Mouse (Mus musculus) megakaryocyte, adult 5-6 weeks (primary cell): Measurements from ENCODE around the gene Adipor1. TPM values are rescaled to one million over a fixed set of nuclear protein-coding genes. Genes with fewer than 3 reads are reported as not detected.
"Not testable (repeated sequence)": the region's sequence is repeated elsewhere in the genome, so short reads cannot be mapped to it uniquely, and the experiment has no call there.

ENCODE experiments used
- ATAC-seq: 2 replicates; pipeline ENCODE4 v1.8.0; 2016; ENCODE audit warnings: mild to moderate bottlenecking, inconsistent platforms; ENCODE audit not compliant: poor library complexity, severe bottlenecking
- total RNA-seq, 2 experiments: library from RNA; stranded (forward) in 1 of 2; stranded (reverse) in 1 of 2; fragments of 153-499, 151-499 nt in 1 of 2; fragments of 221-1000, 200-1000 nt in 1 of 2; gene quantifications; 2 replicates each; pipeline versions ENCODE4 v1.2.3 to v1.2.4; 2015 to 2017

Gene Adipor1
- total RNA-seq, 2 experiments from 2014 or later = 83.6 to 118 TPM

DNA sequence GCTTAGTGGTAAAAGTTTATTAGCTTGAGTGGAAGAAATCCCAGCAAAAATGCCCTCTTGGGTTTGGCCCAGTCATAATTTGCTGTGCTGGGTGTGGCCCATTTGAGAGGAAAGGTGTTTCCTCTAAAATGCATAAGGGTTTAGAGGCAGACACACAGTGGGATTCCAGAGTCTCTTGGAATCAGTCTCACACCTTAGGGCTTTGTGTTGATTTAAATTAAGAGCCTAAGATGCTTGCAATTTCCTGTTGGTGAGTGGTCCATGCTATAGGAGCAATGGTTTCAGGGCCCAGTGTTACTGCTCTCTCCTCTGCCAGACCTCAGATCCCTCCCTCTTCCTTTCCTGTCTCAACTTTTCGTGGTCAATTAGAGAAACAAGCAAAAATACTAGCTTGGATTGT is 4.0 kb downstream of the Adipor1 start:
- ATAC-seq = no peak

DNA sequence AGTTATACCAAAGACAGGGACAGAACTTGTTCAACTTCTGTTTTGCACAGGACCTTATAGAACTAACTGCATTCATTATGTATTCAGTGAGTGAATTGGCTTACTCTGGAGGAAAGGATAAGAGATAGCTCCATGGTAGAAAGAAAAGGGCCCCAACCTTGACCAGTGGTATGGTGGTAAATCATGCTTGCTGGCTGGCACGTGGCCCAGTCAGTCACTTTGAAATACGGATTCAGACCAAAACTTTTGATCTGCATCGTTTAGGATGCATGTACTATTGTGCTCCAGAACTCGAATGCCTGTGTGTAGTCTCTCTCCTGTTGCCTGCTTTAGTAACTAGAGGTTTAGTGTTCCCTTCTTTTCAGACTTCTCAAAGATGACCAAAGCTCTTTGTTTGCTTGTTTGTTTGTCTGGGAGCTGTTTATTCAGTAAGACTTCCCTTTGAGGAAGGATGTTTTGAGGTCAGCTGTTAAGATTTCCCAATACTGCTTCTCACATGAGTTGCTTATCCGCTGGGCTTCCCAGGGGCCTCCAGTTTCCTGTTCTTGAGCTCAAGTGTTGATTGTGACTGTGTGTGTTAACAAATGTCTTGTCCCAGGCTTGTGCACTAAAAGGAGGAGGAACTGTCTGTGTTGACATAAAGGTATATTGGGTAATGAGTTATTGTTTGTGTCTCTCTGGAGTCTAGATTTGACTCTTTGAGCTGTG is 4.7 kb downstream of the Adipor1 start:
- peak; percentile 74 for ATAC-seq

DNA sequence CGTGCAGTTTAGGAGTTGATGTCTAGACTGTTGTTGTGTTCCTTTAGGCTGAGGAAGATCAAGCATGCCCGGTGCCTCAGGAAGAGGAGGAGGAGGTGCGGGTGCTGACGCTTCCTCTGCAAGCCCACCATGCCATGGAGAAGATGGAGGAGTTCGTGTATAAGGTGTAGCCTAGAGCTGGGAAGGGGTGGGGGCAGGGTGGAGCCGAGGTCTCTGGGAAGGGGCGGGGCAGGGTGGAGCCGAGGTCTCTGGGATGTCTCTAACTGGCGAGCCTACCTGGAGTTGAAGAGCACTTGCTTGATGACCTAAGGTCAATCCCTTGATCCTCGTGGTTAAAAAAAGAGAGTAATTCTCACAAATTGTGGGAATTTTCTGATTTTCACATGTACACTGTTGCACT is 8.7 kb downstream of the Adipor1 start:
- ATAC-seq = no peak

- ATAC-seq = no peak
Observed at GRCm38 (mm10) chr1:134426289-134426688, 11.1 kb downstream of the Adipor1 start.

GRCm38 (mm10) chr1:134433002-134433401 is 17.8 kb downstream of the Adipor1 start:
- ATAC-seq = no peak

GRCm38 (mm10) chr1:134433473-134433872 is 18.3 kb downstream of the Adipor1 start:
- ATAC-seq = no peak

GRCm38 (mm10) chr1:134435414-134435813 is 20.2 kb downstream of the Adipor1 start:
- ATAC-seq = peak; percentile 96

GRCm38 (mm10) chr1:134440437-134440836 is 25.3 kb downstream of the Adipor1 start:
- ATAC-seq = no peak

DNA sequence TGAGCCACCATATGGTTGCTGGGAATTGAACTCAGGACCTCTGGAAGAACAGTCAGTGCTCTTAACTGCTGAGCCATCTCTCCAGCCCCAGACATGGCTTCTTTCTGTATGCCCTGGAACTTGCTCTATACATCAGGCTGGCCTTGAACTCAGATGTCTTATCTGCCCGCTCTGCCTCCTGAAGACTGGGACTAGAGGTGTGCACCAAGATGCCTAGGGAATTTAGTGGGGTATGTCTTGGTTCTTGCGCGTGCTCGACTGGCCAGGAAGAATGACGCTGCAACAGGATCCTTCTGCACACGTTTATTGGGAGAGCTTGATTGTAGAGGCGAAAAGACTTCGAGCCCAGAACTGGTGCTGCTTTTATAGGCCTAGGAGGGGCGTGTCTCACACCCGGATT is 26.6 kb downstream of the Adipor1 start:
- not testable (repeated sequence) for ATAC-seq

GRCm38 (mm10) chr1:134442394-134442793 is 27.2 kb downstream of the Adipor1 start:
- no peak for ATAC-seq

- not testable (repeated sequence) for ATAC-seq
Observed at GRCm38 (mm10) chr1:134443288-134443687, 28.1 kb downstream of the Adipor1 start.

DNA sequence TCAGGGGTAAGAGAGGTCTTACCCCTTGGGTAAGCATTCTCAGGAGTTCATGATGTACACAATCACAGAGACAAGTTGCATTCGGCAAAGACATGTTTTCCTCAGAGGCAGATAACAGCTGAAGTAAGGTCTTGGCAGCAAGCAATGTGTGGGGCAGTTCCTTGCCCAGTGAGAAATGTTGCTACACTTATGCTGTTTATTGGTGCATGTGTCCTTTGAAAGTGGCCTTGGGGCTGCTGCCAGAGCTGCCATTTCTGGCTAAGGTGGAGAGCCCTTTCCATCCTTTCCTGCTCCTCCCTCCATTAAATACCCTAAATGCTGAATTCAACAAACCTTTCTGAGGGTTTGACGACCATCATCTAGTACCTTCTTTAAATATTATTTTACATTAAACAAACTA is 30.2 kb downstream of the Adipor1 start:
- no peak for ATAC-seq

- not testable (repeated sequence) for ATAC-seq
Observed at GRCm38 (mm10) chr1:134448537-134448936, 33.4 kb downstream of the Adipor1 start.

- no peak for ATAC-seq
Observed at GRCm38 (mm10) chr1:134450201-134450600, 35.0 kb downstream of the Adipor1 start.

- peak; percentile 51 for ATAC-seq
Observed at GRCm38 (mm10) chr1:134450986-134451385, 35.8 kb downstream of the Adipor1 start.

GRCm38 (mm10) chr1:134454904-134455824 is 40.0 kb downstream of the Adipor1 start, which contains the start of gene Klhl12:
TSS of gene Klhl12 (plus strand) at chr1:134455531.
- ATAC-seq = peak; percentile 86

GRCm38 (mm10) chr1:134456060-134456459 is 40.9 kb downstream of the Adipor1 start:
- ATAC-seq = no peak

DNA sequence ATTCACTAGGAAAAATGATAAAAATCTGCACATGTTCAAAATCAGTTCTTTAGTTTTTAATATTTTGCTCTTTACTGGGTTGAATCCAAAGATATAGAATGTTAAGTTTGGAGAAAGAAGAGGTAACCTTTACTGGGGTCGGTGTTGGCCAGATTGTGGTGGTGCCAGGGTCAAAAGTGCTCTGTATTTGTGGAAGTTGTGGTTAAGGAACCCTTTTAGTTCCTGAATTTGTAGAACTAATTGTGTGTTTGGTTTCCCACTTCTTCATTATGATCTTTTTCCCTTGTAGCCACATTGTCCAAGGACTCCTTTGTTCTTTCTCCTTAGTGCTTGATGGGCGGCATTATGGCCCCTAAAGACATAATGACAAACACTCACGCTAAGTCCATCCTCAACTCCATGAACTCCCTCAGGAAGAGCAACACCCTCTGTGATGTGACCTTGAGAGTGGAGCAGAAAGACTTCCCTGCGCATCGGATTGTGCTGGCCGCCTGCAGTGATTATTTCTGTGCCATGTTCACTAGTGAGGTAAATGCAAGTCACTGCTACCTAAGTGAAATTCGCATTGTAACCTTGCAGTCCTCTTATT is 43.1 kb downstream of the Adipor1 start:
- peak; percentile 66 for ATAC-seq

DNA sequence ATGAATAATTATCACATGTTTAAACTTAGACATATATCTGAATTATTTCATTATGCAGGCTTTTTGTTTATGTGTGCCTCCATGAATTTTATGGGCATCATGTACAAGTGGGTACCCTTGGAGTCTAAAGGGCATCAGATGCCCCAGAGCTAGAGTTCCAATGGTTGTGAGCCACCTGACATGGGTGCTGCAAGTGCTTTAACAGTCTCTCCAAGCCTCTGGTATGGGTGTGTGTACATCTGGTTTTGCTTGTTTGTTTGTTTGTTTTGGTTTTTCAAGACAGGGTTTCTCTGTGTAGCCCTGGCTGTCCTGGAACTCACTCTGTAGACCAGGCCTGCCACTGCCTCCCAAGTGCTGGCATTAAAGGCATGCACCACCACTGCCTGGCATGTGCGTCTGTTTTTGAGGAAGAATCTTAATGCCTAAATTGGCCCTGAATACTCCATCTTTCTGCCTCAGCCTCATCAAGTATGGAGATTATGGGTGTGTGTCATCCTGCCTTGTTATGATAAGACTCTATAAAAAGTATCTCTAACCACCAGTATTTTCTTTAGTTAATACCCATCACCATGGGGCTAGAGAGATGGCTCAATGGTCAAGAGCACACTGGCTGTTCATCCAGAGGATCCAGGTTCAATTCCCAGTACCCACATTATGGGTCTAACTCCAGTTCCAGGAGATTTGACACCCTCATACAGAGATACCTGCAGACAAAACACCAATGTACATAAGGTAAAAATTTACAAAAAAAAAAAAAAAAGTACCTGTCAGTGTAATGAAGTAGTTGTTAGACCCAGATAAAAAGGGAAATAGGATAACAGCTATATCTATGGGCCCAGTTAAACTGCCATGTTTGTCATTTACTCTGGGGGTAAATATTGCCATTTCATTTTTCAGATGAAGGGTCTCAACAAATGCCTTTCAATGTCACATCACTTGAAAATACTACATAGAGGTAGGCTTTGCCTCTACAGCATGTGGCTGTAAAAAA is 45.4 kb downstream of the Adipor1 start:
- ATAC-seq = no peak
